Mouse (Mus musculus) forebrain, embryonic 14.5 days (tissue): ENCODE results near the gene Cep162. TPM values are rescaled to one million over a fixed set of nuclear protein-coding genes. Genes with fewer than 3 reads are reported as not detected.

ENCODE experiments used
- ATAC-seq: fragments of 200-750 bp; cut with Nextera tagmentation; 2 replicates; pipeline ENCODE4 v1.8.0; 2017; ENCODE audit warnings: mild to moderate bottlenecking, moderate library complexity
- DNase-seq: peaks from one replicate; pipeline ENCODE4 v3.0.0-alpha.2; 2015; ENCODE audit warnings: low spot score
- H3K27ac ChIP-seq: fragments of 300-500 bp; sonication (generic); 2 replicates; pipeline ENCODE4 v1.5.1; 2014; ENCODE audit warnings: low read depth, mild to moderate bottlenecking, control low read depth, low read length, moderate library complexity
- H3K27me3 ChIP-seq: fragments of 300-500 bp; sonication (generic); replicated peaks from 2 replicates; pipeline ENCODE4 v1.6.1; 2014; ENCODE audit warnings: low read length, control low read depth, mixed read lengths; ENCODE audit not compliant: control insufficient read depth, insufficient read depth
- H3K36me3 ChIP-seq: fragments of 300-500 bp; sonication (generic); 2 replicates; pipeline ENCODE4 v1.6.1; 2014; ENCODE audit warnings: low read length, control low read depth; ENCODE audit not compliant: control insufficient read depth, insufficient read depth
- H3K4me1 ChIP-seq: fragments of 300-500 bp; sonication (generic); 2 replicates; pipeline ENCODE4 v1.6.1; 2014; ENCODE audit warnings: antibody characterized with exemption, low read length, control low read depth; ENCODE audit not compliant: control insufficient read depth, insufficient read depth
- H3K4me2 ChIP-seq: fragments of 300-500 bp; sonication (generic); 2 replicates; pipeline ENCODE4 v1.6.1; 2014; ENCODE audit warnings: mild to moderate bottlenecking, control low read depth, low read length
- H3K4me3 ChIP-seq: fragments of 300-500 bp; sonication (generic); 2 replicates; pipeline ENCODE4 v1.5.1; 2014; ENCODE audit warnings: low read depth, low read length, control low read depth
- H3K9ac ChIP-seq: fragments of 300-500 bp; sonication (generic); 2 replicates; pipeline ENCODE4 v1.6.1; 2014; ENCODE audit warnings: mild to moderate bottlenecking, low read length, control low read depth, moderate library complexity
- H3K9me3 ChIP-seq: fragments of 300-500 bp; sonication (generic); replicated peaks from 2 replicates; pipeline ENCODE4 v1.6.1; 2016; ENCODE audit warnings: low read length, control low read depth, mixed read lengths; ENCODE audit not compliant: control insufficient read depth
- WGBS: fragments of 180-500 bp; shearing (Covaris S2); extraction: QIAGEN DNeasy Blood & Tissue Kit; methylation state at CpG from one replicate; pipeline ENCODE4 v1.1.7; 2014; 5-methylcytosine and 5-hydroxymethylcytosine counted together
- polyA plus RNA-seq: library from polyadenylated mRNA; unstranded; fragments of >200 nt; fragmentation: Nextera tagmentation; extraction: Ambion mirVana; gene quantifications from 2 replicates; pipeline ENCODE4 v1.2.1, GENCODE M21; 2014

Gene Cep162
- 5.7 and 6.5 TPM in 2 replicates for polyA plus RNA-seq

DNA sequence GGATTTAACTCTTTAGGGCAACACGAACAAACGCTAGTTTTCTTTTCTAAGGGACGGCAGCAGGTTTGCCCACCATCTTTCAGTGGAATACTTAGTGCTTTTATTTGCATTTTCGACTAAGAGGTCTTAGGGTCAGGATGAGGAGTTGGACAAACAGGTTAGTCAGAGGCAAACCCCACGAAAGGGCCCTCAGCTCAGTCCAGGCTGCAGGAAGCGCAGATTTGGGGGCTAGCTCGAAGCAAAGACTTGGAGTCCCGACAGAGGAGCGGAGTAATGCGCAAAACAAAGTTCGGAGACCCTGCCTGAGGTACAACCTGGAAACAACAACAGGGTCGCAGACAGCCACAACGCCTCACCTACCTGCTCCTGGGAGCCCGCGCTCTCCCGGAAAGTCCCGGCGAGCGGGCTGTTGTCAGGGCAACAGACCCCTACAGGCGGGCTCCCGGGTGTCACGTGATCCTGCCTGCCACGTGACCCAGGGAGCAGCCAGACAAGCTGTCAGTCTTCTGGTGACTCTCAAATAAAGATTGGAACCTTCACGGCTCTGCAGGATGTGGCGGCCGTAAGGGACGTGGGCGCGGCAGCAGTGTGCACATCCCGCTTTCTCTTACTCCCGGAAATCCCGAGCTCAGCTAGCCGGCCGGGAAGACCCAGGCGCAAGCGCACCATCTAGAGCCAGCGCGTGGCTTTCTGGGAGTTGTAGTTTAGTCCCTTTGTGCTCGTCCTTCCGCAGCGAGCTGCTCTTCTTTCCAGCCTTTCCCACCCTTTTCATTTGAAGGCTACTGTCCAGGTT lies at the start of gene Cep162:
Gene Cep162, minus strand, starts transcription at position 634 of the 793 bp plus-strand sequence.
- Histone ChIP-seq H3K4me3 (peak within 1 kb of the TSS; percentile 55), H3K36me3 (peaks cover 3% of the 10 kb centered on the region; the same call in 1 of the 2 replicates), H3K27me3 (no peaks in the 10 kb centered on the region), H3K4me2 (peak within 1 kb of the TSS; percentile 61), H3K9ac (peak within 1 kb of the TSS; percentile 60), H3K4me1 (no peaks in the 10 kb centered on the region), H3K9me3 (no peaks in the 10 kb centered on the region), H3K27ac (peak within 1 kb of the TSS; percentile 88)
- peak; percentile 98 for ATAC-seq
- peak; percentile 96 for DNase-seq
- under 1% methylated on average over 41 of the region's 41 CpGs for WGBS

DNA sequence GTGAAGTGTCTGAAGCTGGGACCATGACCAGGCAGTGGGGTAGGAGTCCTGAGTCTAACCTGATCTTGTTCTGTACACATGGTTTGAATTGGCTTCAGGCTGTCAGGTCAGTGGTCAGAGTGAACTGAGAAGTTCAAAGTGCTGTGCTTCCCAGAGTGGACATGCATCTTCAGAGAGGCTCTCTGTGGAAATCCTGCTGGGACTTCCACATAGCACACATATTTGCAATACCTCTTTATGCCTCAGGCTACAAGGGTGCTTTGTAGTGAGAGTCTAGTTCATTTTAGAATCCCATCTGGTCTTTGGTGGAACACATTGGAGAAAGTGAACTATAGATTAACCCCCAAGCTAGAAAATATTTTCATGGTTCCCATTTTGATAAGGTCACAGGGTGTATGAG lies 47.9 kb upstream of the Cep162 start:
- no peaks in the 10 kb centered on the region for H3K9me3 ChIP-seq
- no peak overlapping the region for H3K27ac ChIP-seq
- H3K27me3 ChIP-seq: no peaks in the 10 kb centered on the region
- no peaks in the 10 kb centered on the region for H3K4me1 ChIP-seq
- H3K9ac ChIP-seq: no peak overlapping the region
- no peak overlapping the region for H3K4me3 ChIP-seq
- no peak overlapping the region for H3K4me2 ChIP-seq
- DNase-seq (no peak), ATAC-seq (no peak)
- H3K36me3 ChIP-seq: no peaks in the 10 kb centered on the region

DNA sequence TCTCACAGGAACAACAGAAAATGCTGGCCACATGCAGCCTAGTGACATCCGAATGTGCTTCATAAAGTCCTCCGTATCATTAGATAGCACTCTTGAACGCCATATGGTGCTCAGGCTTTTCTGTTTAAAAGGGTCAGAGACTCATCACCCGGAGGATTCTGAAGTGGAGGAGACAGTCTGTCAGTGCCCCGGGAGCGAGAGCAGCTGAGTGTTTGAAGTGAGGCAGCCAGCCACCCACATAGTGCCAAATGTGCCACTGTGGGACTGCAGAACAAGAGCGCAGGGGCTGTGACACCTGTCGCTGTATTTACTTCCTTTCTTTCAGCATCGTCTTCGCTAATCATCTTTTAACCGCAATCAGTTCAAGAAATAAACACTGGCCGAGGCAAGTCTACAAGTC lies 43.6 kb upstream of the Cep162 start:
- no peak overlapping the region for H3K27ac ChIP-seq
- DNase-seq (no peak), ATAC-seq (no peak)
- no peak overlapping the region for H3K4me2 ChIP-seq
- WGBS: 79% methylated on average over 12 of the region's 12 CpGs
- H3K4me3 ChIP-seq: no peak overlapping the region
- H3K4me1 ChIP-seq: no peaks in the 10 kb centered on the region
- no peaks in the 10 kb centered on the region for H3K36me3 ChIP-seq
- no peaks in the 10 kb centered on the region for H3K9me3 ChIP-seq
- no peaks in the 10 kb centered on the region for H3K27me3 ChIP-seq
- no peak overlapping the region for H3K9ac ChIP-seq

DNA sequence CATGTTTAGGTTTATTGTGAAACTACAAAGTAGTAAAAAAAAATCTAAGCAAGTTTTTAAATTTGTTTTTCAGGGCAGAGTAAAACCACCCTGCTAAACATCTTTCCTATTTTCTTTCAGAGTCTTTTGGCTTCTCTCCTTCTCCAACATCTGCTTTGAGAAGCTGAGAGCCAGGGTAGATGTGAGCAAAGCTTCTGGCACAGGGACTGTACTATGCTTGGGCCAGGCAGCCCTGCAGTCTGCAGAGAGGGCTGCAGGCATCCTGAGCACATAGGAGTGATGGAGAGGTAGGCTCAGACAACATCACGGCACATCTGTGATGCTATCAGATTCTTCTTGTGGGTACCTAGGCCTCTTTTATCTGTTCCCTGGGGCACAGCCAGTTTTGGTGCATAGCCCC lies 42.2 kb upstream of the Cep162 start:
- ATAC-seq (no peak), DNase-seq (no peak)
- Histone ChIP-seq H3K4me2 (no peak overlapping the region), H3K4me1 (no peaks in the 10 kb centered on the region), H3K27ac (no peak overlapping the region), H3K9me3 (no peaks in the 10 kb centered on the region), H3K27me3 (no peaks in the 10 kb centered on the region), H3K4me3 (no peak overlapping the region), H3K9ac (no peak overlapping the region), H3K36me3 (no peaks in the 10 kb centered on the region)
- WGBS: 76% methylated on average over 1 of the region's 1 CpGs

DNA sequence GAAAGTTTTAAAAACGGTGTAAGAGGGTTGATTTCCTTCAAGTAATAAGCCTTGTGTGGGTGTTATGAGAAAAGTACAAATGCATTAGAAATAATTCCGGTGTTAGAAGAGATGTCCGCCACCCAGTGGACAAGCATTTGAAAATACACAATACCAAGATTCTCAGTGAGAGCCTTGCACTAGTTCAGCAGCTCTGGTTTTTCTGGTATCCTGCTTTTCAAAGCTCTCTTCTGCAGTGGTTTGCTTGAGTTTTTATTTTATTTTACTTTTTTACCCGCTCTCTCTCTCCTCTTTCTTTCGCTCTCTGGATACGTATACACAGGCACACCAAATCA lies 327 bp upstream of the Cep162 start:
- WGBS: 18% methylated on average over 6 of the region's 6 CpGs
- DNase-seq (no peak), ATAC-seq (peak; percentile 77)
- H3K9me3 ChIP-seq: no peaks in the 10 kb centered on the region
- peak overlapping the region; percentile 60 for H3K9ac ChIP-seq
- H3K4me1 ChIP-seq: no peaks in the 10 kb centered on the region
- peak overlapping the region; percentile 55 for H3K4me3 ChIP-seq
- peak overlapping the region; percentile 61 for H3K4me2 ChIP-seq
- H3K36me3 ChIP-seq: peaks cover 3% of the 10 kb centered on the region; the same call in 1 of the 2 replicates
- H3K27ac ChIP-seq: peak overlapping the region; percentile 88
- no peaks in the 10 kb centered on the region for H3K27me3 ChIP-seq

DNA sequence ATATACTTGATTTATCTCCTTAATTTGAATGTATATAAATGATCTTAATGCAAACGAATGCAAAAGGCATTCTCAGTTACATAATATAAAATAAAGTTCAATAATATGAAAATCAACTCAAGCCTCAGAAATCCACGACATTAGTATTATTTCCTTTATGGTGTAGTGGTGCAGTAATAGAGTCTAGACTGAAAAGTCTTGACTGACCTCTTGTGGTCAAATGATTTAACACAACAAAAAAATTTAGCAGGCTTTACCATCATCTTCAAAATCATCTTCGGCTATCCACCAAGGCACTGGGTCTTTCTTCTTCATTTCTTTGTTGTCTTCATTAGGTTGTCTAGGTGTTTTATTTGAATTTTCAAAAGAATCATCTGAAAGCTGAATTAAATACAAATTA lies 7.2 kb downstream of the Cep162 start:
- DNase-seq (peak; percentile 66), ATAC-seq (peak; percentile 63; the same call in 1 of the 2 replicates)
- Histone ChIP-seq H3K4me3 (no peak overlapping the region), H3K4me1 (no peaks in the 10 kb centered on the region), H3K36me3 (peaks cover 37% of the 10 kb centered on the region), H3K9me3 (no peaks in the 10 kb centered on the region), H3K27ac (no peak overlapping the region), H3K4me2 (no peak overlapping the region), H3K27me3 (no peaks in the 10 kb centered on the region), H3K9ac (no peak overlapping the region)
- WGBS: 60% methylated on average over 3 of the region's 3 CpGs

DNA sequence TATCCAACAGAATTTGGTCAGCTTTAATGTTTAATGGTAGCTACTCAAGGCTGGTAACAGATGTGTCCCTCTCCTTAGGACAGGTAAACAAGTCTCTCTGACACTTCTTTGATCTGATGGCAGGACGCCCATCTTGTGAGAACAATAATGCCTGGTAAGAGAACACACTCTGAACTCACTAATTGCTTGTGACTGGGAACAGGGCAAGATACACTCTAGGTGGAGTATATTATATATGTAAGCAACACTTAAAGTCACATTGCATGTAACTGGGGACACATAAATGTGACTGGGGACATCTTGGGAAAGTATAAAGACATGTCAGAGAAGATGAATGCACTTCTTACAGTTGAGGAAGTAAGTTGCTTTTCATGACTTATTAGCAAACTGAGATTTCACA lies 7.7 kb downstream of the Cep162 start:
- H3K9me3 ChIP-seq: no peaks in the 10 kb centered on the region
- no peak overlapping the region for H3K4me3 ChIP-seq
- H3K27ac ChIP-seq: no peak overlapping the region
- WGBS: 69% methylated on average over 1 of the region's 1 CpGs
- no peak overlapping the region for H3K9ac ChIP-seq
- ATAC-seq (no peak), DNase-seq (no peak)
- H3K27me3 ChIP-seq: no peaks in the 10 kb centered on the region
- H3K36me3 ChIP-seq: peaks cover 37% of the 10 kb centered on the region
- H3K4me2 ChIP-seq: no peak overlapping the region
- no peaks in the 10 kb centered on the region for H3K4me1 ChIP-seq

DNA sequence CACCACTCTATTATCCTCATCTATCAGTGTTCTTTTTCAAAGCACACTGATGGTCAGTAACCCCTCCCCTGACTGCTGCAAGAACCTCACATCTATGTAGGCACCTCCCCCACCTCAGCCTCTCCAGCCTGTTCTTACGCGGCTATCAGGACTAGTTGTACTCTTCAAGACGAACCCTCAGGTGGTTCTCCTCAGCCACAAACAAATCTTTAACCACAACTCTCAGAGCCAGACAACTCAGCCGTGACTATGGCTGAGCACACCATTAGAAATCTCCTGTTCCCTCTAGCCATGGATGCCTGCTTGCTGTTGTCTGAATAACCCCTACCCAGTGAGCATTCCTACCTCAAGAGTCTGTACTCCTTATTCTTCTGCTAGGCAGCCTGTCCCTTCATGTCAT lies 42.1 kb downstream of the Cep162 start:
- Histone ChIP-seq H3K4me3 (no peak overlapping the region), H3K4me2 (no peak overlapping the region), H3K27ac (no peak overlapping the region), H3K9ac (no peak overlapping the region), H3K4me1 (no peaks in the 10 kb centered on the region), H3K27me3 (no peaks in the 10 kb centered on the region), H3K36me3 (peaks cover 50% of the 10 kb centered on the region), H3K9me3 (no peaks in the 10 kb centered on the region)
- 94% methylated on average over 4 of the region's 4 CpGs for WGBS
- no peak for DNase-seq
- no peak for ATAC-seq

DNA sequence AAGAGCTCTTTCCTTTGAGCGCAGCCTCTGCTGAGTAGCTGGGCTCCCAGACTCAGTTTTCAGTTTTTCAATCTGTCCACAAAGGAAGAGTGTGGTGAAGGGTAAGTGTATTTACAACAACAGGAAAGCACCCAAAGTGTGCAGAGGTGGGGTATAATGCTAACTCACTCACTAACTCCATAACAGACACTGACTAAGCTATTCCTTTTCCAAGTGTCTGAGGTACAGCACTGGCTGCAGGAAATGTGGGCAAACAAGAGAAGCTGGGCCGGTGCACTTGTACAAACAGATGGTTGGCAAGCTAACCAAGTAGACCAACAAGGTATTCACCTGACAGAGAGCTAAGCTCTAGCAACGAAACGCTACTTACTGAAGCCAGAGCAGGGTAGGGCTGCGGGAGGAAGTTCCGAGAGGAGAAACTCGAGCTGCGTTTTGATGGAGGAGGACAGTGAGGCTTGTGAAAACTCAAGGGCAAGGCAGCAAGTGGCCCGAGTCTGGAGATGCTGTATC lies 44.5 kb downstream of the Cep162 start:
- 96% methylated on average over 9 of the region's 9 CpGs for WGBS
- Histone ChIP-seq H3K9ac (no peak overlapping the region), H3K9me3 (no peaks in the 10 kb centered on the region), H3K4me2 (no peak overlapping the region), H3K4me3 (no peak overlapping the region), H3K27me3 (no peaks in the 10 kb centered on the region), H3K27ac (no peak overlapping the region), H3K4me1 (no peaks in the 10 kb centered on the region), H3K36me3 (peaks cover 54% of the 10 kb centered on the region)
- no peak for ATAC-seq
- no peak for DNase-seq
